Mouse (Mus musculus) embryo, embryonic 10 days (tissue): Measurements from ENCODE around the gene Gm20767.
"Not testable (repeated sequence)": the region's sequence is repeated elsewhere in the genome, so short reads cannot be mapped to it uniquely, and the experiment has no call there.

ENCODE experiments used
- DNase-seq: peaks from one replicate; pipeline ENCODE4 v3.0.0-alpha.2; 2015; ENCODE audit warnings: low spot score

Gene Gm20767

GRCm38 (mm10) chr13:120139946-120140345, at the start of gene Gm20767:
TSS of gene Gm20767 (plus strand) at chr13:120140246.
- DNase-seq = not testable (repeated sequence)

- not testable (repeated sequence) for DNase-seq
Observed at GRCm38 (mm10) chr13:120092950-120093349, 47.1 kb upstream of the Gm20767 start.

- DNase-seq = not testable (repeated sequence)
Observed at GRCm38 (mm10) chr13:120096241-120096937, 43.7 kb upstream of the Gm20767 start.

DNA sequence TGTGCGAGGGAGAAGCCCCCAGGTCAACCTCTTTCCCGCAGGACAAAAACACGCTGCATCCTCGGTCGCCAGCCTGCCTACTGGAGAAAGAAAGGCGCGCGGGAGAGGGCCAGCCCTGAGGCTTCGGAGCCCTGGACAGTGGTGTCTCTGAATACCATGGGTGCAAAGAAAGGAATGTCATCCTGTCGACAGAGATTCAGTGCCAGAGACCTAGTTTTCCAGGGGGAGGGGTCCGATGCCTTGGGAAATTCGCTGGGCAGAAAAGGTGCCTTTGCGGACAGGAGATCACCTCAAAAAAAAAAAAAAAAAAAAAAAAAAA, 43.1 kb upstream of the Gm20767 start:
- DNase-seq = not testable (repeated sequence)

DNA sequence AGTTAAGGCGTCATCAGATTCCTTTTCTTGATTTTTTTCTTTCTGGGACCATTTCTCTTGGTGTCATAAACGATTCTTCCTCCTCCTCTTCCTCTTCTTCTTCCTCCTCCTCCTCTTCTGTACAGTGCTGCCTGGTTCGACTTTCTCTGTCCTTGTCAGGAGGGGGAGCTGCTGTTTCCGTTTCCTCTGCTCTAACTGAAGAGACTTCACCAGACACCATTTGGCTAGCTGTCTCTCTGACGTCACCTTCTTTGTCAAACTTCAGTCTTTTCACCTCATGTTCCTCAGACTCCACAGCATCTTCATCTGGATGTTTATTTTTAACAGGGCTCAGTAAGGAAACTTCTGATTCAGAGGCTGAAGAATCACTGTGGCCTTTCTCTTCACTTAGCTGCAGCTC, 40.7 kb upstream of the Gm20767 start:
- DNase-seq = not testable (repeated sequence)

DNA sequence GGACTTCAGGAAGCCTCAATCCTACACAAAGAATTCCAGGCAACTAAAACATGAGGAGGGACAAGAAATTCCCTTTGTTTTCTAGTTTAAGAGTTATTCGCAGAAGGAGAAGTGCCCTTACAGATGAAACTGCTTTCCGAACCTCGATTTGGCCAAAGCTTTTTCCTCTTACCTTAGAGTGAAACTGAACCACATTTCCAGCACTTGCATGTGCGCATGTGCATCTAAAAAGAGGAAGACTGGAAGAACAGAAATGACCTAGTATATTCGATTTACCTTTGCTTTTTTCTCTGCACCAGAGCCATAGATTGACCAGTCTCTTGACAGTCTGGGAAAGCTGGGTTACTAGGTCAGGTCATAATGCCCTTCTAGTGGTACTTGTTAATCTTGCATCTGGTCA, 33.5 kb upstream of the Gm20767 start:
- not testable (repeated sequence) for DNase-seq

- not testable (repeated sequence) for DNase-seq
Observed at GRCm38 (mm10) chr13:120107000-120107399, 33.0 kb upstream of the Gm20767 start.

DNA sequence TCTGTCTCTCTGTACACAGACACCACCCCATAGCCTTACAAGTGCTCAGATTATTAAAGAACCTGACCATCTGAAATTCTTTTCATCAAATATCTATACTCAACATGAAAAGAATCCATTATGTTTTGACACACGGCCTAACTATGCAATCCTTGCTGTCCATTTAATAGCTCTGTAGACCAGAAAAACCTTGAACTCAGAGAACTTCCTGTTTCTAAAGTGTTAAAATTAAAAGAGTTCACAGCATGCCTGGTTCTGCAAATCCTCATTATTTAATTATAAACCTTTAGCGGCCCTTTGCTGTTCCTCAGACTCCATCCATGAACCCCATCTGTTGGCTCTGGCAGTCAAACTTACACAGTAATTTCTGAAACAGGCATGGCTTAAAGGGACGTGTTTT, 2.3 kb downstream of the Gm20767 start:
- DNase-seq = not testable (repeated sequence)

- DNase-seq = not testable (repeated sequence)
Observed at GRCm38 (mm10) chr13:120149660-120150407, 9.8 kb downstream of the Gm20767 start.

DNA sequence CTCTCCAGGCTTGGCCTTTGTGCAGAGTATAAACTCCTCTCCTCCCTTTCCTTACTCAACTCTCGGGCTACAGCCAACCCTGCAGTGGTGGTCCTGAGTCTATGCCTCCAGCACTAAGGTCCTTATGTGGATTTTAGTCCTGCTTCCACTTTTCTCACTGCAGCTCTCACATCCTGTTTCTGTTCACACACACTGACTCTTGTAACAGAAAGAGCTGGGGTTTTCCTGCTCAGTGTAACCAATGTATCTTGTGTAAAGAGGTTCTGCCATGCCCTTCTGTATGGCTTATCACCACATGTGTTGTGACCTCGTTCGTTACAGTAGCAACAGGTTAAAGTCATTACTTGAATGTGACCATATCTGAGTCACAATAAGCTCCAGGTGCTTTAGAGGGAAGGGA, 10.5 kb downstream of the Gm20767 start:
- DNase-seq = not testable (repeated sequence)

DNA sequence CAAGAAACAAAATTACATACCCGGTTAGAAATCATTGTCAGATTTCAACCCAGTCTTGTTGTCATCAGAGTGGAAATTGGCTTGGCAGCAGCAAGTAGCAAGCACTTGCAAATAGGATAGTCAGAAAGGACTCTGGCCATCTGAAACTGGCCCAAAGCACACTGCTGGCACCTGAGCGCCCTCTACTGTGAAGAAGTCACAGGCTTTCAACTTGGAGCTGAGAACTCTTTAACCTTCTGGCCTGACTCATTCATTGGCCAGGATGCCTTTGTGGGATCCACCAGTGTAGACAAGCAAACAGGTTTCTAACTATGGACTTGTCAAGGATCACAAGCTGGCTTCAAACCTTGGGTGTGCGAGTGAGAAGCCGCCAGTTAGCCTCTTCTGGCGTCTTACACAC, 28.3 kb downstream of the Gm20767 start:
- DNase-seq = not testable (repeated sequence)

DNA sequence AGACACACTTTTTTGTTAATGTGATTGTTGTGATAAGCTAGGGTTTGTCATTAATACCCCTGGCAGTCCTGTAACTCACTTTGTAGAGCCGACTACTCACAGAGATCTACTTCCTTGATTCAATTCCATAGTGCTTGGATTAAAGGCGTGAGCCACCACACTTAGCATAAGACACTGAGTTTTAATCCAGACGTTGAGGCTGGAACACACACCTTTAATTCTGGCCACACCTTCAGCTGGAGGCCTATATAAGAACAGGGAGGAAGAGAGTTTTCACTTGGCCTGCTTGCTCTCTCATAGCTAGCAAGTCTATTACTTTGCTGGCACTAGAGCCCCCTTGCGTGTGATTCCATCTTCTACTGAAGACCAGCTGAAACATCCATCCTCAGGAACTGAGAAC, 32.1 kb downstream of the Gm20767 start, which contains the start of gene Gm21818:
Gm21818 (plus strand) TSS at position 301 of the 400 bp plus-strand sequence.
- DNase-seq = not testable (repeated sequence)

DNA sequence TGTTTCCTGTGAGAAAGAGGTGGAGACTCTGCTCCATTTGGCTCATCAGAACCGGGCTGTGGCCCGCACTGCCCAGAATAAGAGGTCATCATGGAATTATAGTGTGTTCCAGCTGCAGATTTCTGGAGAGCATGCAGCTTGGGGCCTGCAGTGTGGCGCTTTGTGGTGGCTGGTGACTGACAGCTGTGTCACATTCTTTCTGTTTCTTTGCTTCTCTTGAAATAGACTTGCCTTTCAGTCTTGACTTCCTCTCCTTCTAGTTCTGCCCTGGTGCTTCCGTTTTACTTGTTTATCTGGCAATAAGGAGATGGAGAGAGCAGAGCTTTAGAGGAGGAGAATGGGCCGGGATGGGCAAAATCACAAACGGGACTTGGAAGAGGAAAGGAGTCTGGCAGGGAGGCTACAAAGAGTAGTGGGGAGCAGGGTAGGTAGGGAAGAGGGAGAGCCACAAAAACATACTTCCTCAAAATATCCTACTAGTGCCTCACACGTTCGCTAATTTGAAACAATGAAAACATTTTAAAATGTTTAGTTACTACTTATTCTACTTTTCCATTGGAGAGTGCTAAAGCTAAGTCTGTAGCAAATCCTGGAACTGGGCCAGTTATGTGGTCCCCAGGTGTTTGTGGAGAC, 56.3 kb downstream of the Gm20767 start:
- not testable (repeated sequence) for DNase-seq
